Mouse (Mus musculus): ENCODE results near the gene Slc35b1.

DNA sequence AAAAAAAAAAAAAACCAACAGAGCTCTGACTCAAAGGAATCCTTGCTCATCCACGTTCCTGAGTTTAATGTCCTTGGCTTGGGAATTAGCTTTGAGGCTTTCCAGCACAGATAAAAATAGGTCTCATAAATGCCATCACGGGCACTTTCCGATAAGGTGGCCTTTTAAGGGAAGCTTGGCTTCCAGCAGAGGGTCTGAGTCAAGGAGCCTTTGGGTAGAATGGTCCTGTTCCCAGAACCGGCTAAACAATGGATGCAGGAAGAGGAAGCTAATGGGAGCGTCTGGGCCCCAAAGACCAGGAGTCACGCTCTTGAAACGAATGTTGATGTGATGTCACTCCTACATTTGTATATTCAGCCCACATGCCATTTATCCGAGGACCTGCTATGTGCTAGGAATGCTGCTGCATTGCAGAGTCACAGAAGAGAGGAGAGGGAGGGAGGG, 18.2 kb downstream of the Slc35b1 start:
- TF ChIP-seq CTCF (IDR thresholded peaks at IDR 0.05; ENCODE audit: low read depth) = no peak
- no peak for TF ChIP-seq EP300 (IDR thresholded peaks at IDR 0.05; ENCODE audit: low read depth)

Measured in liver, postnatal 0 days (tissue).